Mouse (Mus musculus) MEL (cell line): ENCODE results near the gene Fsip1. TPM values are rescaled to one million over a fixed set of nuclear protein-coding genes. Genes with fewer than 3 reads are reported as not detected.

ENCODE experiments used
- DNase-seq: peaks from one replicate; pipeline ENCODE4 v3.0.0; 2011; ENCODE audit warnings: low read depth, low spot score
- H3K27ac ChIP-seq: 2 replicates; pipeline ENCODE4 v1.5.1; 2012; ENCODE audit warnings: low read depth, mild to moderate bottlenecking, control low read depth, low read length, moderate library complexity; ENCODE audit not compliant: control insufficient read depth
- H3K27me3 ChIP-seq, 2 experiments: fragments of 150-350 bp in 1 of 2; sonication (generic) in 1 of 2; 2 replicates each; pipeline ENCODE4 v1.6.1; 2012; ENCODE audit warnings: low read length in 2 of 2, mild to moderate bottlenecking in 2 of 2, improper control_type of control experiment in 1 of 2, moderate library complexity in 1 of 2; ENCODE audit not compliant: insufficient read depth in 2 of 2, control insufficient read depth in 1 of 2
- H3K36me3 ChIP-seq, 2 experiments: 2 replicates each; pipeline ENCODE4 v1.6.1; 2012 to 2014; ENCODE audit warnings: low read length in 2 of 2, improper control_type of control experiment in 1 of 2, inconsistent platforms in 1 of 2, mild to moderate bottlenecking in 1 of 2; ENCODE audit not compliant: insufficient read depth in 2 of 2, control insufficient read depth in 1 of 2
- H3K4me1 ChIP-seq, 2 experiments: fragments of 150-350 bp in 1 of 2; sonication (generic) in 1 of 2; 2 replicates each; pipeline ENCODE4 v1.6.1; 2012; ENCODE audit warnings: low read length in 2 of 2, improper control_type of control experiment in 1 of 2, mild to moderate bottlenecking in 1 of 2; ENCODE audit not compliant: insufficient read depth in 2 of 2, control insufficient read depth in 1 of 2
- H3K4me3 ChIP-seq, 2 experiments: fragments of 150-350 bp in 1 of 2; sonication (generic) in 1 of 2; 2 replicates each; pipeline ENCODE4 v1.5.1; 2012; ENCODE audit warnings: low read depth in 2 of 2, low read length in 2 of 2, mild to moderate bottlenecking in 2 of 2, moderate library complexity in 2 of 2, control low read depth in 1 of 2, improper control_type of control experiment in 1 of 2; ENCODE audit not compliant: control insufficient read depth in 1 of 2, insufficient read depth in 1 of 2
- H3K79me2 ChIP-seq: 2 replicates; pipeline ENCODE4 v1.6.1; 2012; ENCODE audit warnings: mild to moderate bottlenecking, low read length, moderate library complexity; ENCODE audit not compliant: control insufficient read depth, poor library complexity, insufficient read depth
- H3K9ac ChIP-seq: 2 replicates; pipeline ENCODE4 v1.6.1; 2012; ENCODE audit warnings: low read depth, mild to moderate bottlenecking, control low read depth, low read length, moderate library complexity; ENCODE audit not compliant: control insufficient read depth, poor library complexity, severe bottlenecking
- H3K9me3 ChIP-seq: fragments of 150-350 bp; sonication (generic); replicated peaks from 2 replicates; pipeline ENCODE4 v1.6.1; 2012; ENCODE audit warnings: mild to moderate bottlenecking, low read length, improper control_type of control experiment, moderate library complexity; ENCODE audit not compliant: insufficient read depth
- BHLHE40 ChIP-seq: IDR thresholded peaks from 2 replicates; pipeline ENCODE4 v1.6.1; 2012; ENCODE audit warnings: low read depth, mild to moderate bottlenecking, inconsistent platforms, low read length, improper control_type of control experiment, borderline replicate concordance
- CHD1 ChIP-seq: IDR thresholded peaks from 2 replicates; pipeline ENCODE4 v1.6.1; 2012; ENCODE audit warnings: low read depth, mild to moderate bottlenecking, inconsistent platforms, low read length, improper control_type of control experiment
- EP300 ChIP-seq, 2 experiments: IDR thresholded peaks; 2 replicates each; pipeline ENCODE4 v1.6.1; 2011; ENCODE audit warnings: improper control_type of control experiment in 2 of 2, low read length in 2 of 2, low read depth in 1 of 2, mild to moderate bottlenecking in 1 of 2
- ETS1 ChIP-seq: IDR thresholded peaks from 2 replicates; pipeline ENCODE4 v1.6.1; 2012; ENCODE audit warnings: low read depth, mild to moderate bottlenecking, inconsistent platforms, low read length, improper control_type of control experiment, moderate library complexity
- GABPA ChIP-seq: IDR thresholded peaks from 2 replicates; pipeline ENCODE4 v1.6.1; 2012; ENCODE audit warnings: low read depth, mild to moderate bottlenecking, inconsistent platforms, low read length, improper control_type of control experiment, moderate library complexity
- GATA1 ChIP-seq: IDR thresholded peaks from 2 replicates; pipeline ENCODE4 v1.6.1; 2011; ENCODE audit warnings: low read depth, low read length, improper control_type of control experiment
- HCFC1 ChIP-seq: IDR thresholded peaks from 2 replicates; pipeline ENCODE4 v1.6.1; 2012; ENCODE audit warnings: low read depth, mild to moderate bottlenecking, inconsistent platforms, low read length, improper control_type of control experiment, moderate library complexity
- KAT2A ChIP-seq: conservative IDR thresholded peaks from 2 replicates; pipeline ENCODE4 v1.6.1; 2012; ENCODE audit warnings: low read depth, low read length, improper control_type of control experiment, inconsistent platforms
- MAZ ChIP-seq: IDR thresholded peaks from 2 replicates; pipeline ENCODE4 v1.6.1; 2012; ENCODE audit warnings: low read depth, mild to moderate bottlenecking, inconsistent platforms, low read length, improper control_type of control experiment
- MEF2A ChIP-seq: IDR thresholded peaks from 2 replicates; pipeline ENCODE4 v1.6.1; 2014; ENCODE audit warnings: low read depth, mild to moderate bottlenecking, inconsistent platforms, low read length, improper control_type of control experiment; ENCODE audit not compliant: poor library complexity, insufficient replicate concordance, severe bottlenecking; ENCODE audit errors: extremely low read depth
- MYC ChIP-seq: IDR thresholded peaks from 2 replicates; pipeline ENCODE4 v1.6.1; 2011; ENCODE audit warnings: low read depth, mild to moderate bottlenecking, low read length, improper control_type of control experiment, moderate library complexity
- RAD21 ChIP-seq: IDR thresholded peaks from 2 replicates; pipeline ENCODE4 v1.6.1; 2011; ENCODE audit warnings: mild to moderate bottlenecking, low read depth, low read length, improper control_type of control experiment
- RCOR1 ChIP-seq: IDR thresholded peaks from 2 replicates; pipeline ENCODE4 v1.6.1; 2012; ENCODE audit warnings: low read depth, mild to moderate bottlenecking, inconsistent platforms, low read length, improper control_type of control experiment
- SIN3A ChIP-seq: IDR thresholded peaks from 2 replicates; pipeline ENCODE4 v1.6.1; 2012; ENCODE audit warnings: low read length, improper control_type of control experiment, inconsistent platforms
- TBP ChIP-seq: IDR thresholded peaks from 2 replicates; pipeline ENCODE4 v1.8.0; 2011; ENCODE audit warnings: low read depth, low read length, improper control_type of control experiment
- ZC3H11A ChIP-seq: IDR thresholded peaks from 2 replicates; pipeline ENCODE4 v1.6.1; 2012; ENCODE audit warnings: low read depth, mild to moderate bottlenecking, inconsistent platforms, low read length, improper control_type of control experiment
- ZKSCAN1 ChIP-seq: IDR thresholded peaks from 2 replicates; pipeline ENCODE4 v1.6.1; 2012; ENCODE audit warnings: low read depth, mild to moderate bottlenecking, inconsistent platforms, low read length, improper control_type of control experiment, moderate library complexity
- polyA plus RNA-seq, 2 experiments: library from polyadenylated mRNA; stranded (reverse) in 1 of 2; unstranded in 1 of 2; fragments of >175 nt in 1 of 2; fragments of >200 nt in 1 of 2; gene quantifications; 2 replicates each; pipeline versions ENCODE4 v1.2.1 to v1.2.4; 2012; ENCODE audit warnings: low replicate concordance in 2 of 2, low read depth in 1 of 2; ENCODE audit not compliant: insufficient read length in 2 of 2, insufficient read depth in 1 of 2, missing spikeins in 1 of 2
- total RNA-seq: library from RNA; depleted of rRNA; stranded (reverse); fragments of 300-350 nt; gene quantifications from 2 replicates; pipeline ENCODE4 v1.2.3, GENCODE M21; 2012

The Fsip1 gene
- total and polyA plus RNA-seq, 3 experiments, result not detected

GRCm38 (mm10) chr2:118204646-118205045 is 52.1 kb downstream of the Fsip1 start:
- H3K9ac ChIP-seq, result no peak overlapping the region
- no peak overlapping the region for H3K4me3 ChIP-seq
- TF ChIP-seq SIN3A, result no peak
- no peak for TF ChIP-seq HCFC1
- no peak for TF ChIP-seq EP300 (IDR thresholded peaks at IDR 0.05; ENCODE audit: low read depth in 1 of 2, low read length in 2 of 2)
- no peak for TF ChIP-seq MYC
- no peak for TF ChIP-seq MEF2A
- TF ChIP-seq GATA1, result no peak
- TF ChIP-seq ZKSCAN1, result no peak
- TF ChIP-seq GABPA, result no peak
- TF ChIP-seq ETS1, result no peak
- TF ChIP-seq MAZ, result no peak
- no peak for DNase-seq
- no peaks in the 10 kb centered on the region for H3K9me3 ChIP-seq
- H3K27ac ChIP-seq, result no peak overlapping the region
- H3K36me3 ChIP-seq, result no peaks in the 10 kb centered on the region
- no peaks in the 10 kb centered on the region; a peak in 1 of 4 replicates for H3K27me3 ChIP-seq
- no peaks in the 10 kb centered on the region for H3K4me1 ChIP-seq
- no peaks in the 10 kb centered on the region for H3K79me2 ChIP-seq

GRCm38 (mm10) chr2:118203739-118204461 is 52.9 kb downstream of the Fsip1 start:
- no peak for DNase-seq
- Histone ChIP-seq H3K9me3 (no peaks in the 10 kb centered on the region), H3K27ac (no peak overlapping the region), H3K4me1 (no peaks in the 10 kb centered on the region), H3K4me3 (no peak overlapping the region), H3K36me3 (no peaks in the 10 kb centered on the region), H3K27me3 (no peaks in the 10 kb centered on the region; a peak in 1 of 4 replicates), H3K9ac (no peak overlapping the region), H3K79me2 (no peaks in the 10 kb centered on the region)
- TF ChIP-seq RCOR1, result no peak
- TF ChIP-seq RAD21, result no peak
- no peak for TF ChIP-seq TBP
- TF ChIP-seq ZC3H11A, result no peak
- no peak for TF ChIP-seq KAT2A
- no peak for TF ChIP-seq BHLHE40
- no peak for TF ChIP-seq MAZ
- no peak for TF ChIP-seq CHD1
- no peak for TF ChIP-seq HCFC1
